Mouse (Mus musculus) hindbrain, embryonic 16.5 days (tissue): ENCODE measurements around the gene Comtd1. TPM values are rescaled to one million over a fixed set of nuclear protein-coding genes. Genes with fewer than 3 reads are reported as not detected.

Experiments
- ATAC-seq: fragments of 200-750 bp; cut with Nextera tagmentation; 2 replicates; pipeline ENCODE4 v1.8.0; 2017; ENCODE audit warnings: moderate TSS enrichment, moderate library complexity
- H3K27ac ChIP-seq: fragments of 300-500 bp; sonication (generic); 2 replicates; pipeline ENCODE4 v1.5.1; 2014; ENCODE audit warnings: low read depth, mild to moderate bottlenecking, control low read depth, low read length, moderate library complexity
- H3K27me3 ChIP-seq: fragments of 300-500 bp; sonication (generic); replicated peaks from 2 replicates; pipeline ENCODE4 v1.6.1; 2014; ENCODE audit warnings: low read length; ENCODE audit not compliant: control insufficient read depth, insufficient read depth
- H3K36me3 ChIP-seq: fragments of 300-500 bp; sonication (generic); 2 replicates; pipeline ENCODE4 v1.6.1; 2014; ENCODE audit warnings: mild to moderate bottlenecking, low read length, moderate library complexity, mixed read lengths; ENCODE audit not compliant: control insufficient read depth, insufficient read depth
- H3K4me1 ChIP-seq: fragments of 300-500 bp; sonication (generic); 2 replicates; pipeline ENCODE4 v1.6.1; 2014; ENCODE audit warnings: low read depth, low read length; ENCODE audit not compliant: control insufficient read depth, insufficient read depth
- H3K4me2 ChIP-seq: fragments of 300-500 bp; sonication (generic); 2 replicates; pipeline ENCODE4 v1.6.1; 2014; ENCODE audit warnings: mild to moderate bottlenecking, low read length, control low read depth, moderate library complexity
- H3K4me3 ChIP-seq: fragments of 300-500 bp; sonication (generic); 2 replicates; pipeline ENCODE4 v1.5.1; 2014; ENCODE audit warnings: mild to moderate bottlenecking, low read length, control low read depth, moderate library complexity
- H3K9ac ChIP-seq: fragments of 300-500 bp; sonication (generic); 2 replicates; pipeline ENCODE4 v1.6.1; 2014; ENCODE audit warnings: low read depth, mild to moderate bottlenecking, control low read depth, low read length, moderate library complexity
- H3K9me3 ChIP-seq: fragments of 300-500 bp; sonication (generic); 2 replicates; pipeline ENCODE4 v1.6.1; 2014; ENCODE audit warnings: mild to moderate bottlenecking, low read length, moderate library complexity; ENCODE audit not compliant: control insufficient read depth
- WGBS: fragments of 180-500 bp; shearing (Covaris S2); extraction: QIAGEN DNeasy Blood & Tissue Kit; methylation state at CpG from one replicate; pipeline ENCODE4 v1.1.7; 2014; 5-methylcytosine and 5-hydroxymethylcytosine counted together
- polyA plus RNA-seq: library from polyadenylated mRNA; unstranded; fragments of >200 nt; fragmentation: Nextera tagmentation; extraction: Ambion mirVana; gene quantifications from 2 replicates; pipeline ENCODE4 v1.2.1, GENCODE M21; 2015

Comtd1 gene
- polyA plus RNA-seq, 1 experiment from 2014 or later, result 68.9 TPM

- Histone ChIP-seq H3K36me3 (no peaks in the 10 kb centered on the region), H3K27ac (no peak overlapping the region), H3K4me3 (no peak overlapping the region), H3K4me2 (no peak overlapping the region), H3K4me1 (no peaks in the 10 kb centered on the region), H3K27me3 (no peaks in the 10 kb centered on the region), H3K9ac (no peak overlapping the region), H3K9me3 (no peaks in the 10 kb centered on the region)
- ATAC-seq, result no peak
- WGBS, result 90% methylated on average over 4 of the region's 4 CpGs
These were observed 37.5 kb downstream of the Comtd1 start for GRCm38 (mm10) chr14:21811301-21811700.

- Histone ChIP-seq H3K27ac (no peak overlapping the region), H3K9ac (no peak overlapping the region), H3K27me3 (no peaks in the 10 kb centered on the region), H3K4me1 (no peaks in the 10 kb centered on the region), H3K4me2 (no peak overlapping the region), H3K9me3 (no peaks in the 10 kb centered on the region), H3K4me3 (no peak overlapping the region), H3K36me3 (no peaks in the 10 kb centered on the region)
- no peak for ATAC-seq
- WGBS, result 89% methylated on average over 2 of the region's 2 CpGs
These were observed 39.4 kb downstream of the Comtd1 start for GRCm38 (mm10) chr14:21809418-21809817.

GRCm38 (mm10) chr14:21808208-21808922 lies 40.4 kb downstream of the Comtd1 start:
- Histone ChIP-seq H3K27ac (no peak overlapping the region), H3K27me3 (no peaks in the 10 kb centered on the region), H3K9ac (no peak overlapping the region), H3K9me3 (no peaks in the 10 kb centered on the region), H3K4me2 (no peak overlapping the region), H3K36me3 (no peaks in the 10 kb centered on the region), H3K4me3 (no peak overlapping the region), H3K4me1 (no peaks in the 10 kb centered on the region)
- no peak for ATAC-seq
- WGBS, result 91% methylated on average over 8 of the region's 8 CpGs

GRCm38 (mm10) chr14:21806631-21807160 lies 42.1 kb downstream of the Comtd1 start:
- Histone ChIP-seq H3K36me3 (no peaks in the 10 kb centered on the region), H3K9ac (no peak overlapping the region), H3K4me3 (no peak overlapping the region), H3K9me3 (no peaks in the 10 kb centered on the region), H3K27me3 (no peaks in the 10 kb centered on the region), H3K4me2 (no peak overlapping the region), H3K4me1 (no peaks in the 10 kb centered on the region), H3K27ac (no peak overlapping the region)
- no peak for ATAC-seq
- WGBS, result 85% methylated on average over 3 of the region's 3 CpGs

GRCm38 (mm10) chr14:21806203-21806602 lies 42.6 kb downstream of the Comtd1 start:
- Histone ChIP-seq H3K27ac (no peak overlapping the region), H3K4me3 (no peak overlapping the region), H3K9ac (no peak overlapping the region), H3K27me3 (no peaks in the 10 kb centered on the region), H3K36me3 (no peaks in the 10 kb centered on the region), H3K4me2 (no peak overlapping the region), H3K9me3 (no peaks in the 10 kb centered on the region), H3K4me1 (no peaks in the 10 kb centered on the region)
- WGBS, result 88% methylated on average over 2 of the region's 2 CpGs
- ATAC-seq, result no peak

GRCm38 (mm10) chr14:21802543-21803206 lies 46.1 kb downstream of the Comtd1 start:
- H3K27ac ChIP-seq, result no peak overlapping the region
- WGBS, result 89% methylated on average over 6 of the region's 6 CpGs
- H3K4me1 ChIP-seq, result no peaks in the 10 kb centered on the region
- no peaks in the 10 kb centered on the region; the same call in 1 of the 2 replicates for H3K36me3 ChIP-seq
- H3K4me2 ChIP-seq, result no peak overlapping the region
- peak; percentile 60; the same call in 1 of the 2 replicates for ATAC-seq
- no peaks in the 10 kb centered on the region for H3K27me3 ChIP-seq
- H3K4me3 ChIP-seq, result no peak overlapping the region
- no peaks in the 10 kb centered on the region for H3K9me3 ChIP-seq
- no peak overlapping the region for H3K9ac ChIP-seq

GRCm38 (mm10) chr14:21801624-21802023 lies 47.2 kb downstream of the Comtd1 start:
- H3K4me2 ChIP-seq, result no peak overlapping the region
- WGBS, result 67% methylated on average over 7 of the region's 7 CpGs
- H3K4me1 ChIP-seq, result no peaks in the 10 kb centered on the region
- no peak overlapping the region for H3K27ac ChIP-seq
- no peaks in the 10 kb centered on the region for H3K9me3 ChIP-seq
- H3K27me3 ChIP-seq, result no peaks in the 10 kb centered on the region
- H3K36me3 ChIP-seq, result no peaks in the 10 kb centered on the region; the same call in 1 of the 2 replicates
- H3K4me3 ChIP-seq, result no peak overlapping the region
- ATAC-seq, result no peak
- no peak overlapping the region for H3K9ac ChIP-seq

- 98% methylated on average over 4 of the region's 4 CpGs for WGBS
- H3K4me3 ChIP-seq, result no peak overlapping the region
- no peaks in the 10 kb centered on the region; the same call in 1 of the 2 replicates for H3K36me3 ChIP-seq
- H3K4me2 ChIP-seq, result no peak overlapping the region
- no peaks in the 10 kb centered on the region for H3K4me1 ChIP-seq
- H3K9ac ChIP-seq, result no peak overlapping the region
- ATAC-seq, result no peak
- H3K27me3 ChIP-seq, result no peaks in the 10 kb centered on the region
- H3K27ac ChIP-seq, result no peak overlapping the region
- no peaks in the 10 kb centered on the region for H3K9me3 ChIP-seq
These were observed 48.1 kb downstream of the Comtd1 start for GRCm38 (mm10) chr14:21800641-21801040.
